Mouse (Mus musculus) right cerebral cortex, postnatal 36 days (tissue): ENCODE results near the gene Manf.

Experiments used
- DNase-seq, 2 experiments: peaks; one replicate each; pipeline ENCODE4 v3.0.0; 2022; ENCODE audit warnings: low spot score in 2 of 2, mixed read lengths in 1 of 2

The Manf gene

GRCm38 (mm10) chr9:106891829-106892551, at the start of gene Manf:
Gene Manf (minus strand): TSS chr9:106891979.
- peak; percentile 99 for DNase-seq

- peak in 1 of 2 experiments; percentile 42 for DNase-seq
Measured at GRCm38 (mm10) chr9:106934998-106935397, 43.2 kb upstream of the Manf start.

- no peak for DNase-seq
Measured at GRCm38 (mm10) chr9:106914878-106915277, 23.1 kb upstream of the Manf start.

GRCm38 (mm10) chr9:106913759-106914158, 22.0 kb upstream of the Manf start:
- no peak for DNase-seq

- no peak for DNase-seq
Measured at GRCm38 (mm10) chr9:106911624-106912023, 19.8 kb upstream of the Manf start.

- DNase-seq, result no peak
Measured at GRCm38 (mm10) chr9:106908715-106909114, 16.9 kb upstream of the Manf start.

GRCm38 (mm10) chr9:106908174-106908573, 16.4 kb upstream of the Manf start:
- no peak for DNase-seq

- no peak for DNase-seq
Measured at GRCm38 (mm10) chr9:106906597-106906996, 14.8 kb upstream of the Manf start.

- no peak for DNase-seq
Measured at GRCm38 (mm10) chr9:106903791-106904134, 12.0 kb upstream of the Manf start.

GRCm38 (mm10) chr9:106903099-106903790, 11.5 kb upstream of the Manf start:
- no peak for DNase-seq

GRCm38 (mm10) chr9:106901596-106901995, 9.8 kb upstream of the Manf start:
- no peak for DNase-seq

- no peak for DNase-seq
Measured at GRCm38 (mm10) chr9:106898901-106899300, 7.1 kb upstream of the Manf start.

- DNase-seq, result no peak
Measured at GRCm38 (mm10) chr9:106893327-106893726, 1.5 kb upstream of the Manf start.

- no peak for DNase-seq
Measured at GRCm38 (mm10) chr9:106892552-106892875, 735 bp upstream of the Manf start.

- no peak for DNase-seq
Measured at GRCm38 (mm10) chr9:106891341-106891741, 438 bp downstream of the Manf start.

- no peak for DNase-seq
Measured at GRCm38 (mm10) chr9:106890496-106891240, 1.1 kb downstream of the Manf start.

- no peak for DNase-seq
Measured at GRCm38 (mm10) chr9:106889321-106889720, 2.5 kb downstream of the Manf start.

GRCm38 (mm10) chr9:106888346-106888745, 3.4 kb downstream of the Manf start:
- DNase-seq, result no peak

GRCm38 (mm10) chr9:106886828-106887702, 4.7 kb downstream of the Manf start, which contains the start of gene Rbm15b:
Gene Rbm15b (minus strand): TSS chr9:106887428.
- DNase-seq, result peak; percentile 98 to 99

GRCm38 (mm10) chr9:106885901-106886731, 5.7 kb downstream of the Manf start:
- DNase-seq, result peak in 1 of 2 experiments; percentile 44
